Mouse (Mus musculus): Measurements from ENCODE around the gene Gm2431.

The Gm2431 gene

DNA sequence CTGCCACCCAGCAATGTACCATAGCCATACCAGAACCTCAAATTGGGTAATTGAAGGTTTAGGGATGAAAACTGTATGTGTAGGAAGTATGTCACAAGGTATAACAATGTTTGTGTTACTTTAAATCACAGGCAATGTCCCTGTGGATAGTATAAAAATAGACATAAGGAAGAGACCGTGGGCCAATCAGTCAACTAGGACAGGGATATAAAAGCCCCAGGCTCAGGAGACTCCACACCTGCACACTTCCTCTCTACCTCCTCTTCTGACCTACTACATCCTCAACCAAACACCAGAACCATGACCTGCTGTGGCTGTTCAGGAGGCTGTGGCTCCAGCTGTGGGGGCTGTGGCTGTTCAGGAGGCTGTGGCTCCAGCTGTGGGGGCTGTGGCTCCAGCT lies 46.6 kb downstream of the Gm2431 start, which contains the start of gene Gm7579:
Gene Gm7579, plus strand, starts transcription at position 301 of the 400 bp plus-strand sequence.
- DNase-seq (ENCODE audit: low read depth, low spot score): no peak

Data from ES-CJ7 (cell line).